Mouse (Mus musculus) liver, adult (tissue): ENCODE results near the gene Prpsap1.

ENCODE experiments used
- GATA4 ChIP-seq: IDR thresholded peaks from 2 replicates; pipeline ENCODE4 v1.6.1; 2014; ENCODE audit warnings: mild to moderate bottlenecking, low read length; ENCODE audit not compliant: insufficient replicate concordance

The Prpsap1 gene

GRCm38 (mm10) chr11:116432127-116432526, 61.9 kb downstream of the Prpsap1 start:
- TF ChIP-seq GATA4, result no peak

- no peak for TF ChIP-seq GATA4
Observed at GRCm38 (mm10) chr11:116431428-116432077, 62.4 kb downstream of the Prpsap1 start.

GRCm38 (mm10) chr11:116430723-116431427, 63.1 kb downstream of the Prpsap1 start:
- TF ChIP-seq GATA4, result no peak

GRCm38 (mm10) chr11:116429862-116430613, 64.0 kb downstream of the Prpsap1 start:
- no peak for TF ChIP-seq GATA4

- no peak for TF ChIP-seq GATA4
Observed at GRCm38 (mm10) chr11:116428872-116429859, 64.8 kb downstream of the Prpsap1 start.

GRCm38 (mm10) chr11:116426852-116427575, 67.0 kb downstream of the Prpsap1 start:
- no peak for TF ChIP-seq GATA4

- no peak for TF ChIP-seq GATA4
Observed at GRCm38 (mm10) chr11:116424621-116425407, 69.2 kb downstream of the Prpsap1 start.

GRCm38 (mm10) chr11:116423782-116424620, 70.0 kb downstream of the Prpsap1 start:
- peak; percentile 75; the same call in 1 of the 2 replicates for TF ChIP-seq GATA4

- no peak for TF ChIP-seq GATA4
Observed at GRCm38 (mm10) chr11:116423214-116423613, 70.8 kb downstream of the Prpsap1 start.

- no peak for TF ChIP-seq GATA4
Observed at GRCm38 (mm10) chr11:116422562-116422961, 71.4 kb downstream of the Prpsap1 start.

- TF ChIP-seq GATA4, result no peak
Observed at GRCm38 (mm10) chr11:116421102-116421501, 72.9 kb downstream of the Prpsap1 start.
